Mouse (Mus musculus) ovary, adult 18-20 months (tissue): Measurements from ENCODE around the gene F8.

Experiments used
- DNase-seq: peaks from one replicate; pipeline ENCODE4 v3.0.0; 2022; ENCODE audit warnings: low spot score, mixed read lengths

Gene F8

DNA sequence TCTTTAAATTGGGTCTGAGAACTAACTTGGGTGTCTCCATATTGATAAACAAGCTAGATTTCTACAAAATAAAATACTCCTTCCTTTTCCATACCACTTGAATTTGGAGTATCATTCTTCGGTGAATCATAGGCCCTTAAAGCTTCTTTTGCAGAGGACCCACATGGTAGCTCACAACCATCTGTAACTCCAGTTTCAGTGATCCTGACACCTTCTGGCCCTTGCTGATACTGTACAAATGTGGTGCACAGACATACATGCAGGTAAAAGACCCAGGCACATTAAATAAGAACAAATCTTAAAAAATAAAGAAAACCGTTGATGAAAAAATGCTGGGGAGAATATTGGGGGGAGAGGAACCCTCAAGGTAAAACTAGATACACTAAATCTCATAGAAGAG lies 244.2 kb downstream of the F8 start:
- DNase-seq, result no peak

DNA sequence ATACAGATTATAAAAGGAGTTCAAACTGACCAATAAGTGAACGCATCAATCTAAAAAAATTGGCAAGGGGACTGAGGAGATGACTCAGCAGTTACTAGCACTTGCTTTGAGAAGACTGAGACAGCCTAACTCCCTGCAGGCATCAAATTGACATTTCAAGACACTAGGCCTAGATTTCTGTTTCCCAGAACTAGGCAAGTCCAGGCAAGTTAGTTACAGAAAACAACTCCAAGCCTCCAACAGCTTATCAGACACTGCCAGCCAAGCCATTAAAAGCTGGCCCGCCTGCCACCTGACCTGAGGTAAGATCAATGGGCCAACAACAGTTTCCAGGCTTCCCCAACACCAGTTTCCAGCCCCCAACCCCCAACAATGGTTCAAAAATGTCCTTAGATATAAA lies 244.7 kb downstream of the F8 start:
- DNase-seq, result no peak

DNA sequence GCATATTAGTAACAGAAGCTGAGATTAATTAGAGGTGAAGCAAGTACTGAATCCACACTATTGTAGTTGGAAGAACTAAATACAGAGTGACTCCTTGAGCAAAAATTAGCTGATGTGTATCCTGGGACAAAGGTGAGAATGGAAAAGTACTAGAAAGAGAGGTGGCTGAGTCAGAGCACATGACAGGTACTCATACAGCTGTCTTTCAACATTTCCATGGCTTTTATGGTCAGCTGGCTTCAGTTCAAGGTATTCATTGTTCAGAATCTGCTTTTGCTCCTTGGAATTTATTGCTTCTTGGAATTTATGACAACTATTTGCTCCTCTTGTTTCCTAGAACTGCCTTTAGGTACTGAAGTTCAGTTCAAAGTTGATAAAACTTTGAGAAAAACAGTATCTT lies 245.5 kb downstream of the F8 start:
- no peak for DNase-seq

DNA sequence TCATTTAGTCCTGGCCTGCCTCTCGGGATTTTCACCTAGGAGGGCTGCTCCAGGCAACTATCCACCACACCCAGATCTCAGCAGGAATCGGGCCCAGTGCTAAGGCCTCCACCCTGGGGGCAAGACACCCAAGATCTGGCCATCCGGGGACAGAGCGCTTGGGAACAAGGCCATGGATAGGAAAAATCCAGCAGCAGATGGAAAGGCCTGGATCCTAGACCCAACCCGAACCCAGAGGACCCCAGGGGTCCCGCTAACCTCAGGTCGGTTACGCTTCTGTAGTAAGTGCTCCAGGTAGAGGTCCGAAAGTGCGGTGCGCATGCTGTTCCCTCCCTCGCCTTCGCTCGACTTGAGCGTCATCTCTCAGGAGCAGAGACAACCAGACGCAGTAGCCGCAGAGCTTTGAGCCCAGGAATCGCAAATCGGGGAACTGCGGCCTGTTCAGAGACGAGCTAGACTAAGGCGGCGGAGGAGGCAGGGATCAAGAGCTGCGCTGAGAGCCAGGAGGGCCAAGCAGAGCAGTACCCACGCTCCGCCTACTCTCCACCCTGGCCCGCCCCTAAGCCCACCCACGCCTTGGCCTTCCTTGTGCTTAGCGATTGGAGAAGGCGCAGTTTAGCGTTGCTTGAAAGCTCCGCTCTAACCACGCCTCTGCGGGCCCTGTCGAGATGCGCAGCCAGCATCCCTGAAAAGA lies 251.8 kb downstream of the F8 start, which contains the start of gene Mpp1:
TSS of gene Mpp1 (minus strand) at position 550 of the 694 bp plus-strand sequence.
- DNase-seq, result peak; percentile 82

DNA sequence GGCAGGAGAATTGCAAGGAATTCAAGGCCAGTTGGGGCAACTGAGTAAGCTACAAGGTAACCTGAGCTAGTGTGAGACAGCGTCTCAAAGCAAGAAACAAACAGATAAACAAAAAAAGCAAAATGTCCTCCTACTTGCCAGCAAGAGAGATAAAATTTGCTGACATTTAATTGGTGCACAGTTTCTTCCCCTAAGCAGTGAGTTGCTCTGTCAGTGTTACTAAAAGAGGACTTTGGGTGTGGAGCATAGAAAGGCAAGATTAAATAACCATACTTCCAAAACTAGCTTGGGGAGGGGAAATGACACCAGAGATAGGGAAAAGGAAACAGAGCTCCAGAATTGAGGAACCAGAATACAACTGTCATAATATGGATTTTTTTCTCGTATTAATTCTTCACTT lies 252.9 kb downstream of the F8 start:
- DNase-seq, result no peak

DNA sequence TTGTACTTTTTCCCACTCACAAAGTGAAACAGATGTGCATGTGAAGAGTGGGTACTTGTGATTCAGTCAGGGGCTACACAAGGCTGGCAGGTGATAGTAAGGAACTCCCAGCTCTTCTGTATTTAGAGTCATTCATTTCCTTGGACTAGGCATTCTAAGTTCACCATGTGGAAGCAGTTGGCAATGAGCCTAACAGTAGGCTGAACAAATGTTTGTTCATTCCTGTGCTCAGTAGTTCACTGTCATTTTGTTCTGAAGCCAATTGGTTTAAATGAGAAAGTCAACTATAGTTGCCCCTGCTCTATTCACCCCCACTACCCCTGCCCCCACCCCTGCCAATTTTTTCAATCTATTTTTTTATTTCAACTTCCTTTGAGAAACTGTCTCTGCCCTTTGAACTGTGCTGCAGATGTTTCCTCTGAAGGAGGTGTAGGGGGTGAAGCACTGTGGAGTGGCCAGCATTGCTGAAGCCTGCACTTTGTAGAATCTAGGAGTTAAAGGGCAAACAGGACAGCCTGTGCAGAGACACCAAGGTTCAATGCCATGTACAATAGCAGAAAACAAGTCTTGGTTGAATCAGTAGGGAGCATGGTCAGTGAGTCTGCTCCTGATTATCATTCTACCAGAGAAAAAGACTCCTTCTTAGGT lies 254.0 kb downstream of the F8 start:
- DNase-seq, result no peak

DNA sequence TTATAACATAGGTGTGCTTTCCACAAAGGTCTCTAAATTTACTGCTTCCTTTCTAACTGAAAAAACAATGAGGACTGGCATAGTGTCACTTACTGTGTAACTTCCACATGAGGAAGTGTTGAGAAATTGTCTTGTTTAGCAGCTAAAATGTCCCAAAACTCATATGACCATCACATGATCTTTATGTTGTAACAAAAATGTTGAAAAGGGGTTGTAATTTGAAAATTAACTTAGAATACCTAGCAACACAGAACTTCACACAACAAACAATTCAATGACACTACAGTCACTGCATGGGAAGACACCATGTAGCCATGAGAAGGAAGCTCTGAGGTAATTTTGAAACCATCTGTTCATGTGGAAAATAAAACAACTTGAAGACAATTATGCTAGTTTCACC lies 255.5 kb downstream of the F8 start:
- no peak for DNase-seq

DNA sequence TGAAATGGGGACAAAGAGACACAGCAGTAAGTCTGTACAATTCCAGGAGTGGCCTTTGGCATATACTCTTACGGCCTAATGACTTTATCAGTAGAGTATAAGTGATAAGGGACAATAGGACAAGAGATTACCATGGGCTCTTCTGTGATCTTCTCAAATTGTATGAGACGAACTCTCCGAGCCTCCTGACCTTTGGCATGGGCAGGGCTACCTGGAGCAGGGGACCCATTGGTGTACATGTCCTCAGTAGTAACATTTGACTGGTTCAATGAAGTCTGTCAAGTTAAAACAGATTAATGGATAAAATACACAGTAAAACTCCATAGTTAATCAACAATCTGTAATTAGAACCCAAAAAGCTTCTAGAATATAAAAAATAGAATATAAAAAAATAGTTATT lies 256.8 kb downstream of the F8 start:
- no peak for DNase-seq
